Mouse (Mus musculus) lung, postnatal 10 days (tissue): ENCODE measurements around the gene Fbxw11.

Experiments
- DNase-seq: peaks from one replicate; pipeline ENCODE4 v3.0.0; 2021

Fbxw11 gene

GRCm38 (mm10) chr11:32625677-32626076 lies 16.8 kb upstream of the Fbxw11 start:
- peak; percentile 85 for DNase-seq

- no peak for DNase-seq
These were observed 16.4 kb upstream of the Fbxw11 start for GRCm38 (mm10) chr11:32626079-32626478.

- no peak for DNase-seq
These were observed 14.6 kb upstream of the Fbxw11 start for GRCm38 (mm10) chr11:32627900-32628299.

DNA sequence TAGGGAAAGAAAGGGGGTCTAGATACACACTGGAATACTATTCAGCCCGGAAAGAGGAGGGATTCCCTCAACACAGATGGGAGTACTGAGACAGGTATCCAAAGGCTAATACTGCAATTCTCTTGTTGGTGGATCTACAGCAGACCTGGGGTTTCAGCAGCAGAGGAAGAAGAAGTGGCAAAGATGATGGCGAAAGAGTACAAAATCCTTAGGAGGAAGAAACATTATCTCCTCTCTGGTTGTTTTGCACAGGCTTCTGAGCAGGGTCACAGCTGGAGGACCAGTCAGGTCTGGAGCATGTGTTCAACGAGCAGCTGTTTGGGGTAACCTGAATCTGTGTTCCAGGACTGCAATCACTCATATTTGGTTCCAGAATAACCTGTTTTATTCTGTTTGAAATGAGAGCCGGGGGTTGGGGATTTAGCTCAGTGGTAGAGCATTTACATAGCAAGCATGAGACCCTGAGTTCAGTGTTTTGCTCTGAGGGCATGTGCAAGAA lies 12.8 kb upstream of the Fbxw11 start:
- DNase-seq = no peak

- no peak for DNase-seq
These were observed 9.9 kb upstream of the Fbxw11 start for GRCm38 (mm10) chr11:32632671-32633070.

- DNase-seq = no peak
These were observed 9.0 kb upstream of the Fbxw11 start for GRCm38 (mm10) chr11:32633542-32633941.

GRCm38 (mm10) chr11:32634143-32634542 lies 8.4 kb upstream of the Fbxw11 start:
- no peak for DNase-seq

GRCm38 (mm10) chr11:32634842-32635241 lies 7.7 kb upstream of the Fbxw11 start:
- no peak for DNase-seq

GRCm38 (mm10) chr11:32636275-32636674 lies 6.2 kb upstream of the Fbxw11 start:
- DNase-seq = no peak

DNA sequence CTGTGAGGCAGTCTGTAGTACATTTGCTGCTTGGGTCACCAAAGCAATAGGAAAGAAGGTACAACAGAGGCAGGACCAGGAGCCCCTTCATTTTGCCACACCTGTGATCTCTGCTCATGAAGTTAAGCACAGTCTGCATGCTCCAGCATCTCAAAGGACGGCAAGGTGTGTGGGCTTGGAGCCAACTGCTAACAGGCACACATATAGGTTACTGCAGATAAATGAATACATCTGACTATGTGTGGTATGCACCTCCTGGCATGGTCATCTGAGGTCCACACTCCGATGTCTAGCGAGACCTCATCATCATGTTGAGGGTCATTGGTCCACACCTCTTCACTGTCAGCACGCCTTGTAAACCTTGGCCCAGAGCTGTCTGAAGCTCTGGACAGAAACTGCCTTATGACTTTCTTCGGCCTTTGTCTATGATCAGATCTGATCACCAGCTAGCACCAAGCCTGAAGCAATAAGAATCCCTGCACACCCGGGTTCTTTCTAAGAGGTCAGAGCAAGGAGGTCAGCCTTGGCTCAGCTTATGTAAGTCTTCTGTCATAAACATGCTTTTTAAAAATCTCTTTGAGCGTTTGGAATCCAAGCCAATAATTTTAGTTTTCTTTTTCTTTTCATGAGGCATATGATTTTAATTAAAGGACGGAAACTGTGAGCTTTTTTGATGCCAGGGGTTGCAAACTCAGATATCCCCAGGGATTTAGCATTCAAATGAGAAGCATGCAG lies 3.8 kb upstream of the Fbxw11 start:
- no peak for DNase-seq

GRCm38 (mm10) chr11:32640617-32641016 lies 1.9 kb upstream of the Fbxw11 start:
- no peak for DNase-seq

- DNase-seq = peak; percentile 77
These were observed 669 bp downstream of the Fbxw11 start for GRCm38 (mm10) chr11:32642899-32643886.

DNA sequence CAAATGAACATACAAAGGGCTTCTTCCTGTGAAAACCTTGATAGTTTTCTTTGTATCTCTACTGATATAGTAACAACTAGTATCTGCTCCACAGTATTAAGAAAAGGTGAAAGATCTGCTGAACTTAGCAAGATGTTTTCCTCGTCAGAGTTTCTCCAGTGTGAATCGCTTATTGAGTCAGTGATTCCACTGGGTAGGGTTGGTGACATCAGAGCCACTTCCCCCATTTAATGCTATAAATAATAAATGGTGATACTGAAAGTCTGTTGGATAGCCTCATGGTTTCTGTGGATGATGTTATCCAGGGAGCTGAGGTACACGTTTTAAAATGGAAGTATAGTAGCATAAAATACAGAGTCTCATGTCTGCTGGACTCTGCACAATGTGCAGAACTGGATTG lies 1.5 kb downstream of the Fbxw11 start:
- DNase-seq = no peak

DNA sequence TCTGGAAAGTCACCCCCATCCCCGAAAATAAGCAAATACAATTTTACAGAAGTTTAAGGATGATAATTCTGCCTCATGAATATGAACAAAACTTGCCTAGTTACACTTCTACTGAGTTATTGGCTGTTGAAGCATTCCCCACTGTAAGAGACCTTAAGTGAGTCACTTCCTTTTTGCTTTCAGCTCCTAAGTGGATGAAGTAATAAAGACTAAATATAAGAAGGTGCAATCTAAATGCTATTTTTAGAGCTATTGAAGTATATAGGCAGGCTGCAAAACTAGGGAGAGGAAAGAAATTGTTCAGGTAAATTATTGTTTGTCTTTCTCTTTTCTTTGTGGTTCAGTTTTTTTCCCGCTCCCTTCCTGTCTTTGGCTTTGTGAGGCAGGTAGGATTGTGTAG lies 4.7 kb downstream of the Fbxw11 start:
- no peak for DNase-seq

DNA sequence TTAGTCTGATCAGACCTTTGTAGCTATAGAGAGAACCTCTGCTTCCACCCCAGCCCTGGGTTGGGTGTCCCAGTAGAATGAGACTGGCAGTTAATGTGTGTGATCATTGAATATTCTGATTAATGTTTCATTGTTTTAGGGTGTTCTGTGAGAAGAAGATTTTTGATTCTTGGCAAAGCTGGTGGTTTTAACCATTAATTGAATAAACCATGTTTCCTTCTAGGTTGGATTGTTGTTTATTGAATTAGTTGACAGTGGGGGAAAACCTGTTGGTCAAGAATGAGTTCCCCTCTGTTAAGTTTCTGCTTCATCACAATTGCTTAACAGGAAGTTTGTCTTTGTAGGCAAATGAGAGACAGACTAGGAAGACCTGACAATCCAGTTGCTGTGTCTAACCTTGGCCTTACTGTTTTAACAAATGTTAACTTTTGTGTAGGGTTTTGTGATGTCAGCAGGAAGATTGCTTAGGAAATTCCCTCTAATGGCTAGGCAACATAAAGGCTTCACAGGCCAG lies 7.8 kb downstream of the Fbxw11 start:
- DNase-seq = no peak

DNA sequence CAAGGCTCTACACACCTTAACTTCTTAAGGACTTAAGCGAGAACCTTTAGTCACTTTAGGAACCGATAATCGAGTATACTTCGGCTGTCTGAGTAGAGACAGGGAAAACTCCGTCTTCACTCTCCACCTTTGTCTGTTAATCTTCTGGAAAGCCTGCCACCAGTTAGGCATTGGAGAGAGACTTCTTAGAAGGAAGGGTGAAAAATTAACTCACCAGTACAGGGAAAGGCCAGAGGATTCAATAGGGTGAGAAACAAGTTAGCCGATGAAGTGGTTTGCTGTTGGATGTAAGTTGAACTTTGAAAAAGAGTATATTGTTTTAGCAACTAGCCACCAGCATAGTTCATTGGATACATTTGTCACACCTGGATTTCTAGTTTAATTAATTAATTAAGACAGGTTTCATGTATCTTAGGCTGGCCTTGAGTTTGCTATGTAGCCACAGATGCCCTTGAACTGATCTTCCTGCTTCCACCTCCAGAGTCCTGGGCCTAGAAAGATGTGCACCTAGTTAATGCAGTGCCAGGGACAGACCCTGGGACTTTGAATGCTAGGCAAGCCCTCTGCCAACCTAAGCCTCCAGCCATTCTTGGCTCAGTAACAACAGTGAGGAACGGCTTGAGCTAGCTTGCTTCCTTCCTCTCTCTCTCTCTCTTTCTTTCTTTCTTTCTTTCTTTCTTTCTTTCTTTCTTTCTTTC lies 8.5 kb downstream of the Fbxw11 start:
- DNase-seq = no peak

- DNase-seq = no peak
These were observed 9.2 kb downstream of the Fbxw11 start for GRCm38 (mm10) chr11:32651723-32652122.

GRCm38 (mm10) chr11:32662082-32662656 lies 19.6 kb downstream of the Fbxw11 start:
- DNase-seq = no peak

DNA sequence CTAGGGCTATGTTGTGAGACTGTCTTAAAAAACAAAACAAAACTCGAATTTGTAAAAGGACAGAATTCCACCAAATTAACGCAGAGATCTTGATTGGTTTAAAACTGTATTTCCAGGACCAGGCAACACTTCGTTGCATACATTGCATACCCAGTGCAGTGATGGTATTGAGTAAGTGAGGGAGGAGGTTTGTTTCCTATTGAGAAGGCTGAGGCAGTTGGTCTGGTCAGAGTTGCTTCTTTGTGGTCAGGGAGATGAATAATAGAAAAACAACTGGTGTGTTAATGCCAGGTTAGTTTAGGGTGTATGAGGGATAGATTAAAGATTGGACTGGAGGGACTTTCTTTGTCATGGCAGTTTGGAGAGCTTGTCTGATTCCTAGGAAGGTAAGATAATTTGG lies 23.1 kb downstream of the Fbxw11 start:
- no peak for DNase-seq

DNA sequence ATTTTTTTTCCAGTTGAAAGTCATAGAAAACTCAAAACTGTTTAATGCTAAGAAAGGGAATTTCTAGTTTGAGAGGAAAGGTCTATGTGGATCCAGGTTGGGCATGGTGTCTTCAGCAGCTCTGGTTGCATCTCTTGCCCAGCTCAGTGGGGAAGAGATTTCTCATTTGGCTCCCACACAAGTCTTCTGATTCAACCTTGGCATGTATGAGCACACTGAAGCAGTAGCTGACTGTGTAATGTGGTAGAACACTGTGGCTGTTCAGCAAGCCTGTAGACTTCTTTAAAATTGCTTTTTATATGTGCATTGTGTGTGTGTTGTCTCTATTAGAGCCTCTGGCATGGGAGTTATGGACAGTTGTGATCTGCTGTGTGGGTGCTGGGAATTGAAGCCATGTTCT lies 24.5 kb downstream of the Fbxw11 start:
- DNase-seq = no peak

- DNase-seq = no peak
These were observed 29.0 kb downstream of the Fbxw11 start for GRCm38 (mm10) chr11:32671480-32671879.

DNA sequence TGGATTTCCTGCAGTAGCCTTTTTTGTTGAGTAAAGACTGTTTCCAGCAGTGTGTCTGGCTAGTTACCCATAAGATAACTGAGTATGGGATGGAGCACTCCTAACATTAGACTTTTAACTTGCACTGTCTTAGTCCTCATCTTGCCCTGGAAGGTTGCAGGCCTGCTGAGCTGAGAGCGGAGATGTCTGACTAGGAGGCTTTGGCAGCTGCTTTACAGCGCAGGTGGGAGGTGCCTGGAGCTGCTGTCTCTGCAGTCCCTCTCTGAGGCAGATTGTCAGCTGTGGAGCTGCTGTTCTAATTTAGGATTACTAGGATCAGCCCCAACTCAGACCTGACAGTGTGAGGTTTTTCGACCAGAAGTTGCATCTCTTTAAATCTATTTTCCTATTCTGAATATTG lies 34.3 kb downstream of the Fbxw11 start:
- no peak for DNase-seq

GRCm38 (mm10) chr11:32677811-32678210 lies 35.3 kb downstream of the Fbxw11 start:
- DNase-seq = no peak
